Mouse (Mus musculus) urinary bladder, postnatal 14 days (tissue): ENCODE results near the gene Cyp2w1.

ENCODE experiments used
- DNase-seq: peaks from one replicate; pipeline ENCODE4 v3.0.0; 2021; ENCODE audit warnings: low spot score

Gene Cyp2w1

DNA sequence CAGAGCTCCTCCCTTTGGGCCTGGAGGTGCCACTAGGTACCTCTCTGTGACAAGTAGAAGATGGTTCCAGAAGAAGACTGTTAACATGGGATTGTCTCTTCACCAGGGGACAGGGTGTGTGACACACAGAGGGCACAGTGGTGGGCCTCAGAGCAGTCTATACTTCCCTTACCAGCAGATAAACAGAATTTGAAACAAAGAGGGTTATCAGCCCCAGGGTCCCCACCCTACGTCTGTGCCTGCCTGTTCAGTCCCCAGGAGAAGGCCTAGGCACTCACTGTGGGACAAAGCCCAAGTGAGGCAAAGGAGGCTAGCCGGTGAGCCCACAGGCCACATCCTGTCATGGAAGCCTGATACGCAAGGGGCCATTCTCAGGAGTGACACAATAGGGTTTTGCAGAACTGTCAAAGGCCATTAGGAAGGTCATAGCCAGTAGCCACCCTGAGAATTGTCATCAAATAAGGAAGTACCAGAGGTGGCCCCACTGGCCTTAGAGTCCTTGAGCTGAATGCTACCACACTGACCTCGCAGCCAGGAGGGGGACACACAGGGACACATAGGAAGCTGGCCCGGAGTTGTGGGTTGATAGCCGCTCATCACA lies 52.5 kb downstream of the Cyp2w1 start, which contains the start of gene C130050O18Rik:
Gene C130050O18Rik (plus strand): TSS at position 480 of the 601 bp plus-strand sequence.
- DNase-seq = no peak

DNA sequence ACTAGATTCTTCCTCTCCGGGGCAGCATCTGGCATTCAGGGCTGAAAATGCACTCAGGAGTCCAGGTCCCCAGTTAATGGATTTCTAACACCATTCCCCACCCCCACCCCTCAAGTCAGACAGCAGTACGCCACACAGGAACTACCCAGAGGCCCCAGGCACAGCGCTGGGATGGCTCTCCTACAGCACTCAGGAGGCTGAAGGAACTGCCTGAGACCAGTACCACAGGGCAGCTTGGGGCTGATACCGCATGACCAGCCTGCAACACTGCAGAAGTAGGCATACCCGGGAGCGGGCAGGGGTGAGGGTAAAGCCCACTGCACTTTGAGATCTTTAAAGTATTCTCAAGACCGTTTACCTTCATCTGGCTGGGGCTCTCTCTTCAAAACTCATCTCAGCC lies 53.1 kb downstream of the Cyp2w1 start:
- no peak for DNase-seq

DNA sequence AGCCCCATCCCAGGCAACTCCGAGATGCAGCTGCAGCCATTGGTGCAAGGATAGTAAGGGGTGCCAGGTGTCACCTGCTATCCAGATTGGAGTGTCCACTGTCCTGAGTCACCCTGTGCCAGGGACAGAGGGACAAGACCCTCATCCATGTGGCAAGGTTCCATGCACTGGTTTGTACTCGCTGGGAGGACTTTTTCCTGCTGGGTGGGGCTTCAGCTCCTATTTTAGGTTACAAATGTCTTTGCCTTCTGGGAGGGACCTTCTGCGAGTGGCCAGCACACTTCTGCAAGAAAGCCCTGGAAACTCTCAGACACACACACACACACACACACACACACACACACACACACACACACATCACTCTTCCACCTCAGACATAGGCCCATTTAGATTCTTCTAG lies 53.5 kb downstream of the Cyp2w1 start:
- no peak for DNase-seq
